Mouse (Mus musculus) brain, embryonic 14.5 days (tissue): ENCODE results near the gene Ganab. TPM values are rescaled to one million over a fixed set of nuclear protein-coding genes. Genes with fewer than 3 reads are reported as not detected.

Experiments
- DNase-seq: peaks from one replicate; pipeline ENCODE4 v3.0.0-alpha.2; 2011; ENCODE audit warnings: low read depth
- CTCF ChIP-seq: fragments of 200-500 bp; IDR thresholded peaks from 2 replicates; pipeline ENCODE4 v1.5.1; 2012; ENCODE audit warnings: inconsistent platforms, mild to moderate bottlenecking, moderate library complexity, borderline replicate concordance; ENCODE audit not compliant: insufficient read depth, insufficient read length; ENCODE audit errors: extremely low read depth
- POLR2A ChIP-seq: fragments of 200-500 bp; IDR thresholded peaks from 2 replicates; pipeline ENCODE4 v1.6.1; 2012; ENCODE audit warnings: mild to moderate bottlenecking, inconsistent platforms, borderline replicate concordance; ENCODE audit not compliant: poor library complexity, insufficient read depth, insufficient read length, severe bottlenecking; ENCODE audit errors: extremely low read depth
- polyA plus RNA-seq: library from polyadenylated mRNA; depleted of rRNA; stranded (reverse); fragments of >200 nt; gene quantifications from 2 replicates; pipeline ENCODE4 v1.2.3, GENCODE M21; 2012

The Ganab gene
- polyA plus RNA-seq, 1 experiment: 155 TPM

DNA sequence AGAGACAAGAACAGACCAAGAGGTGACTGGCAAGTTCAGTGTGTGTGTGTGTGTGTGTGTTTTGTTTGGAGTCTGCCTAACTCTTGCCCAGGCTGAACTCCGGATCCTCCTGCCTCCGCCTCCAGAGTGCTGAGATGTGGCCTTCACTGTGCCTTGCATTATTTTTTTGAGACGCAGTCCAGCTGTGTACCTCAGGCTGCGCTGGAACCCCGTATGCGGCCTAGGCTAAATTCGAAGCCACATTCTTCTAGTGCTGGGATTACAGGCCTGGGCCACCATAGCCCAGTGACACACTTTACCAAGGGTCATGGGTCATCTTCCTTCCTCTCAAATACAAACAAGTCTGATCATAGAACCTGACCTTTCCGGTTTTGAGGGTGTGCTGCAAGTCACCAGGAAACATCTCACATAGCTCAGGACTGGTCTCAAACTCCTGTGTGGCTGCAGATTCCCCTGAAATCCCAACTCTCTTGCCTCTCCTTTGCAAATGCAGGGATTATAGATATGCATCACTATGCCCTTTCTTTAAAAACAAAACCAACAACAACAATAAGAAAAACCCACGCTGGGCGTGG is 25.5 kb upstream of the Ganab start:
- DNase-seq: no peak
- no peak for TF ChIP-seq CTCF
- no peak for TF ChIP-seq POLR2A

DNA sequence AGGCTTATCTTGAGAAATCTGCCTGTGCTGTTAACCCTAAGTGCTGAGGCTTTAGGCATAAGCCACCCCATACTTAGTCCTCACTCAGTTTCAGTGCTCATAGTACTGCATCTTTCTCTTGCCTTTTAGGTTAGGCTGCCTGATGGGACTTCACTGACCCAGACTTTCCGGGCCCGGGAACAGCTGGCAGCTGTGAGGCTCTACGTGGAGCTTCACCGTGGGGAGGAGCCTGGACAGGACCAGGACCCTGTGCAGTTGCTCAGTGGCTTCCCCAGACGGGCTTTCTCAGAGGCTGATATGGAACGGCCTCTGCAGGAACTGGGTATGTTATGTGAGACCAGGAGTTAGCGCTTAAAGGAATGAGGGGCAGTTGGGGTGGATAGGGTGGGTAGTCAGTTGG is 22.8 kb upstream of the Ganab start:
- no peak for DNase-seq
- TF ChIP-seq CTCF (no peak), POLR2A (no peak)

DNA sequence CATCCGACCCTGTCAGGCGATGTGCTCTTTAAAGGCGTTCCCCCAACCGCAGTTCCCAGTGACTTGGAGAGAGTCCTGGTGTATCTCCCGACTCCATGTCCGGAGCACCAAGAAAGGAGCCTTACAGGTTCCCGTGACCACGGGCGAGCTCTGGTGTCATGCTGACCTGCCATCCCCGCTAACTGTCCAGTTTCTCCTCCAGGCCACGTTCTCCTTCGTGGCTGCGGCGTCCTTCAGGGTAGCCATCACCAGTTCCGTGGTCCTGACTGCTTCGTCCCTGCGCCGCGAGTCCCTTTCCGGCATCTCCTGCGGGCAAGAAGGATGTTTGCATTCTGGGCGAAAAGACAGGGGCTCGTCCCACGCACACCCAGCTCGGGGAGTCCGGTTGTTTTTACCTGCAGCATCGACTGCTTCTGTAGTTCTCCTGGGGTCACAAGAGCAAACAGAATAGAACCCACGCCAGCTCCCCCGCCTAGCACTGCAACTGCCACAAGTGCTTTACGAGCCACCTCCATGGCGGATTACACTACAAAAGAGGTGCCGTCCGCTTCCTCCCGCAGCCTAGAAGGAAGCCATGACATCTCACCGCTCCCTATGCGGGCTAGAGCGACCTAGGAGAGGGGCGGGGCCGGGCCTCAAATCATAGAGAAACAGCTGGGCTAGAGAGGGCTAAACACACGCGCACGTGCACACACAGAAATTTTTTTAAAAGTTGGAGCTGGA is 17.4 kb upstream of the Ganab start, which contains the start of gene Uqcc3:
TSS of gene Uqcc3 (minus strand) at position 613 of the 723 bp plus-strand sequence.
- DNase-seq: peak; percentile 96
- TF ChIP-seq CTCF (no peak), POLR2A (peak; percentile 56; the same call in 1 of the 2 replicates)

DNA sequence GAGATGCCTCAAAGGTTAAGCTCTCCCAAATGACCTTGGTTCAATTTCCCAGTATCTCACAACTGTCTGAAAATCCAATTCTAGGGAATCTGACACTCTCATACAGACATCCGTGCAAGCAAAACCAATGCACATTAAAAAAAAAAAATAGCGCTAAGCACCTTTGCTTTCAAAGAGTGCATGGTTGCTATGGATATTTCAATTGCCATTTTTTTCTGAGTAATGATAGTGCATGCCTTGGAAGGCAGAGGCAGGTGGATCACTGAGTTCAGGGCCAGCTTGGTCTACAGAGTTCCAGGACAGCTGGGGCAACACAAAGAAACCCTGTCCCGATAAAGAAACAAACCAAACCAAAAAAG is 16.9 kb upstream of the Ganab start:
- DNase-seq: no peak
- no peak for TF ChIP-seq POLR2A
- TF ChIP-seq CTCF: no peak

DNA sequence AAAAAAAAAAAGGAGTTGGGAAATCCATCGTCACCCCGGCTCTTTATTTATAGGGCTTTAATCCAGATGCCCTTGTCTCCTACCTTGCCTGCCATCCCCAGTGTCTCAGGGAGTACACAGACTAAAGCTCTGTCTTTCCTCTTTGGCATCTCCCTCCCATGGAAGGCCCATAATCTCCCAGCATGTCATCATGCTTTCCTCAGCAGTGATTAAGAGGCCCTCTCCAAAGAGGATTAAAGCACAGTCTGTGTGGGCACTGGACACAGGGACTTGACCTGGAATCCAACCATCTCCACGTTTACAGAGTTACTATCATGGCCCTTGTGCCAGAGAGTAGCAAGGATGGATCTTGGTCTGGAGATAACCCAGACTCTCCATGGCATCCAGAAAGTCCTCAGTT is 14.3 kb upstream of the Ganab start, which contains the start of the genes Lbhd1 and Gm49403:
TSS of gene Lbhd1 (plus strand) at position 117 of the 400 bp plus-strand sequence.
TSS of gene Gm49403 (plus strand) at position 315 of the 400 bp plus-strand sequence.
- no peak for TF ChIP-seq CTCF
- no peak for TF ChIP-seq POLR2A
- no peak for DNase-seq

DNA sequence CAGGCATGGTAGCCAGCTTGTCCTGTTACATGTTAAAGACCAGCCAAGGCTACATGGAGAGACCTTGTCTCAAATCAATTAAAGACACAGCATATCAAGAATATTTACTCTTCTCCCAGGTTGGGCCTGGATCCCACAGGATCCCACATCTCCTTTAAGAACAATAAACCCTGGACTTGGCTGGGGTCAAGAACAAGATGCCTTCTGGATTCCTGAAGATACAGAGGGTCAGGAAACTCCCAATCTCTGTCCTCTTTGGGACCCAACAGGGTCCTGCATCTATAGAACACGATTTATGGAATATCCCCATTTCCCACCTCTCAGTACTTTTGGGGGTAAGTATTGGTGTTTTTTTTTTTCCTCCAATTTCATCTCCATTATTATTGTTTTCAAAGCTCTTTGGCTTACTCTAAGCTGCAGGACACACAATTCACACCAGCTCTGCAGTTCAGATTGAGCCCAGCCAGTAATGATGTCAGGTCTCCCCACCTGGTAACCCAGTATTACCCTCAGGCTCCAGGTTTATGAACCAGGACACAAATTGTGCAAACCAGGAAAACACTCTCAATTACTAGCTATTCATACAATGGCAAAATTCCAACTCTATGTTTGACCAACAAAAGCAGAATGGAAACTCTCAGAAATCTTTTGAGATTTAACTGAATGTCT is 10.8 kb upstream of the Ganab start:
- TF ChIP-seq POLR2A (no peak), CTCF (no peak)
- DNase-seq: no peak

DNA sequence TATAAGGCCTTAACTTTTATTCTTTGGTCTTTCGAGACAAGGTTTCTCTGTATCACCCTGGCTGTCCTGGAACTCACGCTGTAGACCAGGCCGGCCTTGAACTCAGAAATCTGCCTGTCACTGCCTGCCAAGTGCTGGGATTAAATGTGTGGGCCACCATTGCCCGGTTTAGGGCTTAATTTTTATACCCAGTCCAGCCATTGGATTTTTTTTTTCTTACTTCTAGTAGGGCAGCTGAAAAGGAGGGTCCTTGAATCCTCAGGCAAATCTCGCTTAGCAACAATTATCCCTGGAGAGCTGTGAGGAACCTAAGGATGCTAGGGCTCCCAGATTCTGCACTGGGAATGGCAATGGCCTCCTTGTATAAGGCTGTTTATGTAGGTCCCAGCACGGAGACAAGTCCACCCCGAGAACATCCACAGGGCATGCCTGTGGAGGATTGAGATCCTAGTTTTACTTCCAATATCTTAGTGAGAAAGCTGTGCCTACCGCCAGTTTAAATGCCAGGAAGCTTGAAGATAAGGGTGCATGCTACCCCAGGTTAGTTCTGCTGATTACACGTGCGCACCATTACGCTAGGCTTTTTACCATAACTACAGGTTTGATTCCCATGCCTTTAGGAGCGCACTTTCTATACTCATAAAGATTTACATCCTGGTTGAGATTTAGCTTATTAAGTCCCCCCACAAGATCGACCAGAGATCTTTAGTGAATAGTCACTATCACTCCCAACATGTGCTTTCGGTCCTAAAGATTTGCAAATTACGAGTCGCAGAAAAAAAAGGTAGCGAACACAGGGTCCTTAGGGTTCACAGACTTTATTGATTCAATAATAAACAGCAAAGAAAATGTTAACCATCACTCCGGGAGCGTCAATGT is 10.0 kb upstream of the Ganab start:
- TF ChIP-seq POLR2A (no peak), CTCF (no peak)
- DNase-seq: no peak

DNA sequence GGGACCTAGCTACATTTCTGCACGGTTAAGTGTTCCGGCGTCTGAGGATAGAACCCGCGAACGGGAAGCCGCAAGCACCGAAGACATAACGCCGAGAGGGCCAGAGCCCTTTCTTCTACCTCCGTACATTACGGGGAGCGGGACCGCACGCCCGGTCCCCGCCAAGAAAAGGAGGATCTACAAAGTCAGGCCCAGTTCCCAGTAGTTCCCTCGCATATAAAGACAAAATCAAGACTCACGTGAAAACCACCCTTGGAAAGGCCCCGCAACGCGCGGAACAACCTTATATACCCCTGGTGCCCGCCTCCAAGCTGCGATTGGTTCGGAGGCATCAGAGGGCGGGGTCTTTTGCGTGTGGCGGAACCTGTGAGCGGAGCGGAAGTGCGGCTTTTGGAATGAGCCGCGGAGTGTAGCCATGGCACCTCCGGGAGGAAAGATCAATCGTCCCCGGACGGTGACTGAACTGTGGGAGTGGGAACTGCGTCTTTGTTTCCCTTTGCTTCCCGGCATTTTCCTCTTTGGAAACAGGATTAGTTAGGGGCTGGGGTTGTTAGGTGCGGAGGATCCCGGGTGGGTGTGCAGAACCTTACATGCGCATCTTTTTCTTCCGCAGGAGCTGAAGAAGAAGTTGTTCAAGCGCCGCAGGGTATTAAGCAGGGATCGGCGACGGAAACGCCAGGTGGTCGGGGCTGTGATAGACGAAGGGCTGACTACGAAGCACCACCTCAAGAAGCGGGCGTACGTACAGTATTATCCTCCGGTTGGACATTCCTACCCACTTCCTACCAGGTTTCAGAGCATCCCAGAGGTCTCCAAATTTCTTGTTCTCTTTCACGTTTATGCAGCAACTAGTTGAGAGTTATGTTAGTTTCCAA is 9.1 kb upstream of the Ganab start, which contains the start of the genes 1810009A15Rik and Gm49416:
TSS of gene 1810009A15Rik (plus strand) at position 343 of the 875 bp plus-strand sequence.
TSS of gene Gm49416 (plus strand) at position 416 of the 875 bp plus-strand sequence.
- TF ChIP-seq POLR2A (peak; percentile 60; the same call in 1 of the 2 replicates), CTCF (no peak)
- peak; percentile 99 for DNase-seq

DNA sequence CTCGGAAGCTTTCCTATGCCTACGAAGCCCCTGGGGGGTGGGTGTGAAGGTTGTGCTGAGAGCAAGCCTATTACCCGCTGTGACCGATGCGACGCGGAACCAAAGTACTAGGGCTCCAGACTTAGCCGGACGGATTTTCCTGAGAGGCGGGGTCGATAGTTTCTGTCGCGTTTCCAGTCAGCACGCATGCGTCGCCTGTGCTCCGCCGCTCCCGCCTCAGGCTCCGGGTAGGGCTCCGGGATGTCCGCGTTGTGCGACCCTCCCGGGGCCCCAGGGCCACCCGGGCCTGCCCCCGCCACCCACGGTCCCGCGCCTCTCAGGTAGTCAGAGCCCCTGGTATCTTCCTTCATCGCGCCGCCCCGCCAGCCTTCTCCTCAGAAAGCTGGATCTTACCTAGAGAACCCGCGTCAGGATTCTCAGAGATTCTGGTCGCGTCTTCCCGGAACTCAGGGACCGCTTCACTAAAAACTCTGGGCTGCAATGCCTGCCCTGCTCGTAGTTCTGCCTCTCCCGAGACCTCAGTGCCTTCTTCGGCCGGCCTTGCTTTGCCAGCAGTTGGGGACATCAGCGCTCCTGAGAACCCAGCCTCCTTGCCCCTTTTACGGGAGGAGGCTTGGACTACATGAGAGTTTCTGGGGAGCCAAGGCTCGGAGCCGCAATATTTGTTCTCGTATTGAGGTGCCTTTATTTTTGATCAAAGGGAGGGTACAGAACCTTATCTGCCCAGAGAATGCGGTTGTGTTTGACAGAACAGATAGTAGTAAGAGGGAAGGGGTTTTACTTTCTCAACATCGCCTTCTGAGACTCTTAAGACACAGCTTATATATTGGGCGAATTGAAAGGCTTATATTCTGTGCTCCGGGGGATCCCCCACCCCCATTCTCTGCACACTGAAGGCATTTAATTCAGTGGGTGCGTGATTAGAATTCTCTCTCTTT is 4.8 kb upstream of the Ganab start, which contains the start of gene Ints5:
TSS of gene Ints5 (plus strand) at position 177 of the 938 bp plus-strand sequence.
- TF ChIP-seq POLR2A: peak; percentile 78
- TF ChIP-seq CTCF: no peak
- DNase-seq: peak; percentile 95
